8 mouse cellular contexts compared by ENCODE assay signal in genomic region chr4:132939421-132940127, GRCm38 (mm10). TPM values are rescaled to one million over a fixed set of nuclear protein-coding genes. Genes with fewer than 3 reads are reported as not detected.
DNase-seq lines count a peak whose midpoint lies in the region; ATAC-seq and TF ChIP-seq lines count a peak whose summit lies in the region.

No protein-coding gene starts in this region.

- no peaks in the 10 kb centered on the region for H3K36me3 ChIP-seq in embryonic facial prominence, embryonic 12.5 days
- no peaks in the 10 kb centered on the region for H3K36me3 ChIP-seq in hindbrain, postnatal 0 days (ENCODE audit: insufficient read depth, low read length)
- H3K36me3 ChIP-seq in limb, embryonic 15.5 days = no peaks in the 10 kb centered on the region
- H3K36me3 ChIP-seq in myocyte (ENCODE audit: control insufficient read depth, insufficient read depth) = no peaks in the 10 kb centered on the region

- H3K4me3 ChIP-seq in embryonic facial prominence, embryonic 12.5 days = no peak overlapping the region
- H3K4me3 ChIP-seq in hindbrain, postnatal 0 days (ENCODE audit: low read length) = no peak overlapping the region
- no peak overlapping the region for H3K4me3 ChIP-seq in limb, embryonic 15.5 days
- H3K4me3 ChIP-seq in myocyte = no peak overlapping the region

- DNase-seq in lung, adult 18-20 months = peak; percentile 35 to 60
- DNase-seq in lung, postnatal 25 days (ENCODE audit: low spot score) = no peak
- peak; percentile 85 for DNase-seq in adrenal gland, postnatal 14 days
- DNase-seq in hindbrain, postnatal 0 days (ENCODE audit: low spot score) = peak; percentile 83
- DNase-seq in thymus, postnatal 14 days = peak; percentile 83

- H3ac ChIP-seq in myocyte (ENCODE audit: control insufficient read depth, insufficient read length) = no peak overlapping the region

- no peak overlapping the region for H3K9ac ChIP-seq in embryonic facial prominence, embryonic 12.5 days
- H3K9ac ChIP-seq in hindbrain, postnatal 0 days (replicated peaks; ENCODE audit: low read length) = no peak overlapping the region
- H3K9ac ChIP-seq in limb, embryonic 15.5 days = no peak overlapping the region

- no peak for ATAC-seq in embryonic facial prominence, embryonic 12.5 days (ENCODE audit: insufficient number of reproducible peaks, insufficient read depth, low FRiP score, low TSS enrichment)
- ATAC-seq in hindbrain, postnatal 0 days = 0 out of 2 replicates have a peak, but pooled peaks have one; percentile 9
- ATAC-seq in limb, embryonic 15.5 days (ENCODE audit: insufficient number of reproducible peaks, low FRiP score, low TSS enrichment, low read depth) = no peak

- no peaks in the 10 kb centered on the region for H3K27me3 ChIP-seq in embryonic facial prominence, embryonic 12.5 days
- H3K27me3 ChIP-seq in hindbrain, postnatal 0 days (ENCODE audit: insufficient read depth, low read length) = no peaks in the 10 kb centered on the region
- no peaks in the 10 kb centered on the region for H3K27me3 ChIP-seq in limb, embryonic 15.5 days
- H3K27me3 ChIP-seq in myocyte (ENCODE audit: control insufficient read depth, insufficient read depth, insufficient read length) = peaks cover 4% of the 10 kb centered on the region

- peak overlapping the region; percentile 18; the same call in 1 of the 2 replicates for H3K4me2 ChIP-seq in embryonic facial prominence, embryonic 12.5 days (replicated peaks)
- H3K4me2 ChIP-seq in hindbrain, postnatal 0 days (ENCODE audit: low read depth, low read length) = no peak overlapping the region
- H3K4me2 ChIP-seq in limb, embryonic 15.5 days = no peak overlapping the region
- H3K4me2 ChIP-seq in myocyte (ENCODE audit: low read depth) = peak overlapping the region; percentile 52

- H3K9me3 ChIP-seq in embryonic facial prominence, embryonic 12.5 days = no peaks in the 10 kb centered on the region
- no peaks in the 10 kb centered on the region for H3K9me3 ChIP-seq in hindbrain, postnatal 0 days (ENCODE audit: low read length)
- no peaks in the 10 kb centered on the region for H3K9me3 ChIP-seq in limb, embryonic 15.5 days

- peak; percentile 86 for TF ChIP-seq CTCF in hindbrain, postnatal 0 days (IDR thresholded peaks at IDR 0.05; ENCODE audit: low read depth)

- WGBS in embryonic facial prominence, embryonic 12.5 days = 24% methylated on average over 22 of the region's 22 CpGs
- 26% methylated on average over 22 of the region's 22 CpGs for WGBS in hindbrain, postnatal 0 days
- whole genome bisulfite sequencing in limb, embryonic 15.5 days = 25% methylated on average over 22 of the region's 22 CpGs

- TF ChIP-seq POLR2A in myocyte (IDR thresholded peaks at IDR 0.05; ENCODE audit: insufficient read length, low read depth) = no peak

- no peak overlapping the region for H3K27ac ChIP-seq in embryonic facial prominence, embryonic 12.5 days
- no peak overlapping the region for H3K27ac ChIP-seq in hindbrain, postnatal 0 days
- H3K27ac ChIP-seq in limb, embryonic 15.5 days = peak overlapping the region; percentile 92

- H3K79me2 ChIP-seq in myocyte (ENCODE audit: control insufficient read depth, insufficient read depth) = no peaks in the 10 kb centered on the region

- peaks cover 15% of the 10 kb centered on the region for H3K4me1 ChIP-seq in embryonic facial prominence, embryonic 12.5 days
- H3K4me1 ChIP-seq in hindbrain, postnatal 0 days (ENCODE audit: insufficient read depth, low read length) = peaks cover 7% of the 10 kb centered on the region; the same call in 1 of the 2 replicates
- peaks cover 22% of the 10 kb centered on the region for H3K4me1 ChIP-seq in limb, embryonic 15.5 days

TF ChIP-seq in myocyte, 11 proteins besides CTCF, POLR2A, EP300 and RAD21:
- no peak for TF ChIP-seq MYOG (IDR thresholded peaks at IDR 0.05; ENCODE audit: control insufficient read depth in 1 of 3, insufficient read depth in 1 of 3, insufficient read length in 2 of 3, low read depth in 2 of 3)

RNA-seq across cellular contexts. Expression of gene Fam76a, which starts 17.2 kb away (rescaled TPM):
- 32.6 and 33.8 TPM in 2 replicates for total RNA-seq in adrenal gland, postnatal 14 days (2021)
- 37.7 and 40.9 TPM in 2 replicates for polyA plus RNA-seq in embryonic facial prominence, embryonic 12.5 days (2016; fragmentation: Nextera tagmentation; extraction: Ambion mirVana)
- 17.3 and 18.4 TPM in 2 replicates for total RNA-seq in hindbrain, postnatal 0 days (2014; rRNA removed)
- 28.3 and 34.5 TPM in 2 replicates for polyA plus RNA-seq in hindbrain, postnatal 0 days (2015; fragmentation: Nextera tagmentation; extraction: Ambion mirVana)
- 43.9 and 47.4 TPM in 2 replicates for polyA plus RNA-seq in limb, embryonic 15.5 days (2015; fragmentation: Nextera tagmentation; extraction: Ambion mirVana)
- polyA plus RNA-seq in myocyte (2012; fragmentation: generic; extraction: Trizol) = 13.0 TPM

RNA-seq across cellular contexts. Expression of gene Fgr, which starts 34.3 kb away (rescaled TPM):
- 0.78 and 1.8 TPM in 2 replicates for total RNA-seq in adrenal gland, postnatal 14 days (2021)
- 0.29 and 0.39 TPM in 2 replicates for polyA plus RNA-seq in embryonic facial prominence, embryonic 12.5 days (2016; fragmentation: Nextera tagmentation; extraction: Ambion mirVana)
- 0.07 and 0.73 TPM in 2 replicates for total RNA-seq in hindbrain, postnatal 0 days (2014; rRNA removed)
- polyA plus RNA-seq in hindbrain, postnatal 0 days (2015; fragmentation: Nextera tagmentation; extraction: Ambion mirVana) = 0.19 and 0.39 TPM in 2 replicates
- polyA plus RNA-seq in limb, embryonic 15.5 days (2015; fragmentation: Nextera tagmentation; extraction: Ambion mirVana) = 0.36 and 0.41 TPM in 2 replicates
- not detected for polyA plus RNA-seq in myocyte (2012; fragmentation: generic; extraction: Trizol)

RNA-seq across cellular contexts. Expression of gene Stx12, which starts 55.3 kb away (rescaled TPM):
- total RNA-seq in adrenal gland, postnatal 14 days (2021) = 49.7 and 53.3 TPM in 2 replicates
- 69.6 and 71.3 TPM in 2 replicates for polyA plus RNA-seq in embryonic facial prominence, embryonic 12.5 days (2016; fragmentation: Nextera tagmentation; extraction: Ambion mirVana)
- 107 TPM in 2 replicates for total RNA-seq in hindbrain, postnatal 0 days (2014; rRNA removed)
- 136 and 137 TPM in 2 replicates for polyA plus RNA-seq in hindbrain, postnatal 0 days (2015; fragmentation: Nextera tagmentation; extraction: Ambion mirVana)
- 61.6 and 63.4 TPM in 2 replicates for polyA plus RNA-seq in limb, embryonic 15.5 days (2015; fragmentation: Nextera tagmentation; extraction: Ambion mirVana)
- polyA plus RNA-seq in myocyte (2012; fragmentation: generic; extraction: Trizol) = 23.4 TPM

Comparison
In these comparisons a context has a peak if more than half of its experiments do, and no peak if none do; other contexts are left out.
1. H3K4me2 ChIP-seq: peak in embryonic facial prominence, embryonic 12.5 days (single experiment) and myocyte (single experiment); none in hindbrain, postnatal 0 days (single experiment) and limb, embryonic 15.5 days (single experiment).